Mouse (Mus musculus): ENCODE data around the gene Dnajc28. TPM values are rescaled to one million over a fixed set of nuclear protein-coding genes. Genes with fewer than 3 reads are reported as not detected.

The Dnajc28 gene
- polyA plus RNA-seq, 1 experiment from 2014 or later: 7.8 TPM

Other genes starting within 250 kb of the Dnajc28 start
- gene Ifnar2, start 246.2 kb downstream of the Dnajc28 start, polyA plus RNA-seq (2016; fragmentation: Nextera tagmentation; extraction: Ambion mirVana): 29.5 and 33.5 TPM in 2 replicates
- not detected in 2 replicates for gene Gm21970, start 227.3 kb downstream of the Dnajc28 start, polyA plus RNA-seq (2016; fragmentation: Nextera tagmentation; extraction: Ambion mirVana)
- gene Il10rb, start 212.9 kb downstream of the Dnajc28 start, polyA plus RNA-seq (2016; fragmentation: Nextera tagmentation; extraction: Ambion mirVana): 7.9 and 9.1 TPM in 2 replicates
- 56.5 and 60.0 TPM in 2 replicates for gene Ifnar1, start 133.8 kb downstream of the Dnajc28 start, polyA plus RNA-seq (2016; fragmentation: Nextera tagmentation; extraction: Ambion mirVana)
- gene Ifngr2, start 72.0 kb downstream of the Dnajc28 start, polyA plus RNA-seq (2016; fragmentation: Nextera tagmentation; extraction: Ambion mirVana): 41.0 and 43.4 TPM in 2 replicates
- 42.6 and 43.6 TPM in 2 replicates for gene Tmem50b, start 21.2 kb downstream of the Dnajc28 start, polyA plus RNA-seq (2016; fragmentation: Nextera tagmentation; extraction: Ambion mirVana)
- gene Gart, start 27.9 kb upstream of the Dnajc28 start, polyA plus RNA-seq (2016; fragmentation: Nextera tagmentation; extraction: Ambion mirVana): 100 and 102 TPM in 2 replicates
- gene Son, start 28.5 kb upstream of the Dnajc28 start, polyA plus RNA-seq (2016; fragmentation: Nextera tagmentation; extraction: Ambion mirVana): 163 and 170 TPM in 2 replicates
- 33.6 and 35.5 TPM in 2 replicates for gene Donson, start 69.7 kb upstream of the Dnajc28 start, polyA plus RNA-seq (2016; fragmentation: Nextera tagmentation; extraction: Ambion mirVana)
- 81.7 and 85.1 TPM in 2 replicates for gene Cryzl1, start 109.9 kb upstream of the Dnajc28 start, polyA plus RNA-seq (2016; fragmentation: Nextera tagmentation; extraction: Ambion mirVana)
- gene Itsn1, start 110.3 kb upstream of the Dnajc28 start, polyA plus RNA-seq (2016; fragmentation: Nextera tagmentation; extraction: Ambion mirVana): 75.4 and 75.7 TPM in 2 replicates

Measured in midbrain, embryonic 12.5 days (tissue).